Mouse (Mus musculus): Measurements from ENCODE around the gene Dynll2.

Gene Dynll2

DNA sequence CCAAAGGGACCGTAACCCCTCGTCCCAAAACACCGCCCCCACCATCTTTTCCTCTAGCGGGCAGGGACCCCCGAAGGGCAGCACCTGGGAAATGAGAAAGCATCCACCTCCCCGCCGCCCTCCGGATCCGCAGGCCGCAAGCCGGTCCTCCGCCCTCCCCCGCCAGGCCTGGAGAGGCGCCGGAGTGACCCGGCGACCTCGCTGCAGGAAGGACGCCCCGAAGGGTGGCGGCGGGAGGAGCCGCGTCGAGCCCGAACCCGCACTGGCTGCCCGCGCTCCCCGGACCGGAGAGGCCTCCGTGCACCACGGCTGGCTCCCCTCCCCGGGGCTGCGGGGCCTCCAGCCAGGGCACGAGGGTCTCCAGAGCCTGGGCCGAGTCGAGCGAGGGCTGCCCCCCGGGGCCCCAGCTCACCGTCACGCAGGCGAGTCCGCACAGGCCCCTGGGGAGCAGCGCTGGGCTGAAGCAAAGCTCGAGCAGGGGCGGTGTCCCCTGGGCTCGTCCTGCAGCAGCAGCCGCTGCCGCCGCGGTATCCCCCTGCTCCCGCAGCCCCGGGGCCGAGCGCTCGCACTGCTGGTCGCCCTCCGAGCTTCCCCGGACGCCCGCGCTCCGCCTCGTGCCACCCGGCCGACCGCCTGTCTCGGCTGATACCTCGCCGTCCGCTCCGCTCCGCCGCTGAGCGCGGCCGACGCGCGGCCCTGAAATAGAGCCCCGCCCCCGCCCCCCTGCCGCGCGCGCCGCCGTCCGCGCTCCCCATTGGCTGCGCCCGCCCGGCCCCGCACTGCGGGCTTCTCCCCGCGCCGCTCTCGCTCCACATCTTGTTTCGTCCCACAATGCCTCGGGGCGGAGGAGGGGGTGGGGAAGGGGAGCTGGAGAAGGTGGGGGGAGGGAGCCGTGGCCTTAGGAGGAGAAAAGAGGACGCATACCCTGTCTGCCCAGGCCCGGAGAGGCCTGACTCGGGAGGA is at the start of gene Dynll2:
Gene Dynll2 (minus strand): TSS at position 703 of the 963 bp plus-strand sequence.
- DNase-seq: peak; percentile 74 to 77

GRCm38 (mm10) chr11:88036761-88037251 is 49.5 kb upstream of the Dynll2 start:
- no peak for DNase-seq

DNA sequence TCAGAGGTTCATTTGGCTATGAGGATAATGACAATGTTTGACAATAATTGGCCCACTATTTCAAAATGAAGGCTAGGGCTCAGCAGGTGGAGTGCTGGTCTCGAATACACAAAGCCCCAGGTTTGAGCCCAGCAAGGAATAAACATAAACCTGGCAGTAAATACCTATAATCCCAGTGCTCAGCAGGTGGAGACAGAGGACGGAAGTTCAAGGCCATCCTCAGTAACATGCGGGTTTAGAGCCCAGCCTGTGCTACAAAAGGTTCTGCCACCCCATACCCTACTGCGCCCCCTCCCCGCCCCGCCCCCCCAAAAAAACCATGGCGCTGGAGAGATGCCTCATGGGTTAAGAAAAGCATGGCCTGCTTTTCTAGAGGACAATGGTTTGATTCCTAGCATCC is 48.6 kb upstream of the Dynll2 start:
- DNase-seq: no peak

- no peak for DNase-seq
Observed at GRCm38 (mm10) chr11:88031753-88032152, 44.4 kb upstream of the Dynll2 start.

DNA sequence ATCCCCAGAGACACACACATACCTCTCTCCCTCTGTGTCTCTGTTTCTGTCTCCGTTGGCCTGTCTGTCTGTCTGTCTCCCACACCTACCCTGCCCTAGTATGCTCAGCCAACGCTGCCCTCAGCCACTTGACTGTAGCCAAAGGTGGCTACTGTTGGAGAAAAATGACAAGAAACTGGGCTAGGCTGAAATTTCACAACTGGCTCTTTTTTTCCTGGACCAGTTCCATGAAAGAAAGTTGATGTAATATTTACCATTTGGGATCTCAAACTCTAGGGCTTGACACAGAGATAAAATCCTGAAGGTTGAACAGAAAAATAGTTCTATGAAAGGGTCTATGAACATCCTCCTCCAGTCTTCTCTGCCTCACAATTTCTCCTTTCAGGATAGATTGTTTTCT is 43.5 kb upstream of the Dynll2 start:
- DNase-seq: no peak

- no peak for DNase-seq
Observed at GRCm38 (mm10) chr11:88030219-88030618, 42.9 kb upstream of the Dynll2 start.

GRCm38 (mm10) chr11:88028193-88028684 is 40.9 kb upstream of the Dynll2 start:
- DNase-seq: no peak

DNA sequence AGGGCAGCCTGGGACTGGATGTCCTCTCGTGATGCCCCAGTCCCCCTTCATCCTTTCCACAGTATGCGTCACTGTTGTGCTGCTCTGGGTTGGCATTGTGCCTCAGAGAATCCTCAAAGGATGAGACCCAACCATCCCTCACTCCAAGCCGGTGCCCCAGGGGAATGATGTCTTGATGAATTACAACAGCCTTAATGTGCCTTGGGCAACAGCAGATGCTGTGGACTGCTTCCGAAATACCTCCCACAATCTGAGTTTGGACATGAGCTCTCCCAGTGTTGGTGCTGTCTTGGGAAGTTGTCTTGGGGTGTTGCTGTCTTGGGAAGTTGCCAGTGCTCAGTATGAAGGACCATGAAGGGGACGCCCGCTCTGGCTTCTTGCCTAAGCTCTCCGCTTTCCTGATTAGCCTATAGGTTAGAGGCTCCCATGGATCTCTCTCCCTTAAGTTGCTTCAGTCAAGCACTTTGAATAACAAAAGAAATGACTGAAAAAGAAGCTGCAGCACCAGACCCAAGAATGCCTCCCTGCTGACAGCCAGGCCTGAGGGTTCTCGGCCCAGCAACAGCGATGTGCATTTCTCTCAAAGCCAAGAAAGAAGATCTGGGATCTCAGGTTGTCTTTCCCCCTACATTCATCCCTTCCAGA is 40.2 kb upstream of the Dynll2 start:
- DNase-seq: no peak

GRCm38 (mm10) chr11:88023933-88024332 is 36.6 kb upstream of the Dynll2 start:
- no peak for DNase-seq

DNA sequence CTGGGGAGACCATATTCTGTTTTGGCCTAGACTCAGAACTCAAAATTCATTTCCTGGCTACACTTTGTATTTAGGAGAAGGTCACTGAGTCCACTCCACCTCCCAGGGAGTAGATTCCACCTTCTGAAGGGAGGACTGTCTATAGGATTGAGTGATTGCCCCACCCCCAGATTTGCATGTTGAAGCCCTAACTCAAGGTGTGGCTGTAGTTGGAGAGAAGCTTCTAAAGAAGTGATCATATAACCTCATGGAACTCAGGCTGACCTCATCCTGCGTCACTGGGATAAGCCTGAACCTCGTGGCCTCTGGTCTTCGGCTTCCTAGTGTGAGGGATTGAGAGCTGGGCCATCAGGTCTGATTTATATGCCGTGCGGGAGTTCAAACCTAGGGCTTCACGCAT is 28.5 kb upstream of the Dynll2 start:
- no peak for DNase-seq

DNA sequence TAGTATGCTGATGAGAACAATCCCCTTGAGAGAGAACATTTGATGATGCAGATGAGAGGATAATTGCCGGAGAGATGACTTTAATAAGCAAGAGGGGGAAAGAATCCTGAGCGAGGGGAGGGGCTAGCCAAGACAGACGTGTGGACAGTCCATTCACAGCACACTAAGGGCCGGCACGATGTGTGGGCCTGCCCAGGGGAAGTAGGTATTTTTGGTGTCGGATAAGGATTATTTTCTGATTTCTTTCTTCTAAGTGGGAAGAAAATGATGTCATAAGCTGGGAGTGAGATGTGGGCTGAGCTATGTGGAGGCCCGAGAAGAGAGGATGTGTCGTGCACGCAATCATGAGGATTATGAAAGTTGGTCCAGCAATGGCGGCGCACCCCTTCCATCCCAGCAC is 27.8 kb upstream of the Dynll2 start:
- DNase-seq: no peak

DNA sequence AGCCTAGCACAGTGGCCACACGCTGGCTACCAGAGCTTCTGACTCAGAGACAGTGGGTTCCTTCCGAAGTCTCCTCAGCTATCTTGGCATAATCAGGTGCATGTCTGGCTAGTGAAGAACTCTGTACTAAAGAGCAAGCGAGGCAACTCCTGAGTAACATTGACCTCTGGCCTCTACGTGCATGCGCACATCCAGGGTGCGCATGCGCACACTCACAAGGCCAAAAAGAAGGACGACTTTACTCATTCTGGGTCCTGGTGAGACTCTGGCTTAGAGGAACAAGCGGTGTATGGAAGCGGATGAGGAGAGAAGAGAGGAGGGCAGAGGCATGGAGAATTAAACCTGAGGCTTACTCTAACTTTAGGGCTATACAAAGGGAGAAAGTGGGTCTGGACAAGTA is 26.3 kb upstream of the Dynll2 start:
- DNase-seq: no peak

GRCm38 (mm10) chr11:88012621-88013244 is 25.4 kb upstream of the Dynll2 start:
- no peak for DNase-seq

DNA sequence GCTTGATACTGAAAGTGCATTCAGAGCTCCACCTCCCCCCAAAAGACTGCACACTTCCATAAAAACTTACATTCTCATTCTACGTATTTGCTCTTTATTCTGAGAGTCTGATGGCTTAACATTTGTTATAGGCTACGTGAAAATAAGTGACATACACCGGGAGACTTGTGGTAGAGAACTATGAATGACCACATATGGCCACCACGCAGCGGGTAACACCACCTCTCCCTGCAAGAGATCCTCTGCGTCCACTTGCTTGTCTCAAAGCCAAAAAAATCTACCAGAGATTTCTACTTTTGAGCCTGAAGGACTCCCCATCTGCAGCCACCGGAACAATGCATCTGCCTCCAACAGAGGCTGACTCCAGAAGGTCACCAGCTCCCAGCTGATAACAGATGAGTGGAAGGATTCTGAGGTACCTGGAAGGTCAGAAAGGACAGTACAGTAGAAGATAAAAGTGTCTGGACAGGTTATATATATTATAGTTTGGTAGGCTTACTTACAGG is 24.6 kb upstream of the Dynll2 start:
- no peak for DNase-seq

DNA sequence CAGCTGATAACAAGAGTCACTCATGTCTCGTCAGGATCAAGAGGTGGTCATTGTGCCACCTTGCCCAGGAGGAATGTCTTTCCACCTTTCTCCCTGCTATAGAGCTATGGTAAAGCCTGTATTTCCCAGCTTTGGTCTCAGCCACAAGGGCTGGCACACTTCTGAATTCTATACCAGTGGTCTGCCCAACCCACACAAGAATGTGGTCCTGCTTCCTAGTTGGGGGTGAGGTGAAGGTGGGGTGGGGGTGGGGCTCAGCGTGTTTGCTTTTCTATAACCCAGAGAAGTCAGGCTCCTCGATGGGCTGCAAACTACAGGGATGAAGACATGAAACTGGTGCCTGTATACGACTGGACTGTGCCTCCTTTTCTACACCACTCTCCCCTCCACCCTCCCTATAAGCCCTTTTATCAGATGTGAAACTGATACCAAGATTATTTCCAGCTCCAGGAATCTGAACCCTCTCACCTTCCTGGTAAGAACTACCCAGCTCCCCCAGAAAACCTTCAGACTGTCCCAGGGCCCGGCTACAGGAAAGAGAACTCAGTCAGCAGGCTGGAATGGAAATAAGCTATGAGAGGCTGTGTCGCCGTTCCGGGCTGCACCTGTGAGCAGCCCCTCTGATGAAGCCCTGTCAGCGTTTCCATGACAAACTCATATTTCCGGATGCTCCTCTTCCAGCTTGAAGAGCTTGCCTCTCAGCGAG is 24.0 kb upstream of the Dynll2 start:
- DNase-seq: peak in 1 of 2 experiments; percentile 5

DNA sequence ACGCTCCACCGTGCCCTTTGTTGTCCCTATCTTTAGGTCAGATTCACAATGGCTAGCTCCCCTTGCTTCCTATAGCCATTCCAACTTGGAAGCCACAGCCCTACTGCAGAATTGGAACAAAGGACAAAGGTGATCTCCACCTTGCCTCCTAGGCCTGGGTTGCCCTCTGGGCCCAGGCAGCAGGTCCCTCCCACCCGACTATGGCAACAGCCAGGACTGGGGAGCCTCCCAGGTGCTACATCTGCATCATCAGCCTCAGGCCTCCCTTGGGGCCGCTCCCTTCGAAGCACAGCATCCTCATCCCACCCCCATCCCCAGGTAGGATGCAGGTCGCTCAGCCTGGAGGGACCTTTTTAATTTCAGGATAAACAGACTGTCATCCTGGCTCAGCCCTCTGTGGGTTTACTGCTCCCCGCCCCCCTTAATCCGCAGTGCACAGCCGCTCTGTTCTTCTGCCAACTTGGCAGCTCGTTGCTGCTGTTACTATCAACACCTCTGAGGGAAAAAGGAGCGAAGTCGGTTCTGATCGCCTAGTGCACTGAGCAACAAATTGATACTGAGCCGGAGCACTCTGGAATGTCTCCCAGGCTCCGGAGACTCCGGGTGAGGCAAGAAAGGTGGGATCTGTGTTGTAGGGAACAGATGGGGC is 22.3 kb upstream of the Dynll2 start:
- DNase-seq: no peak

DNA sequence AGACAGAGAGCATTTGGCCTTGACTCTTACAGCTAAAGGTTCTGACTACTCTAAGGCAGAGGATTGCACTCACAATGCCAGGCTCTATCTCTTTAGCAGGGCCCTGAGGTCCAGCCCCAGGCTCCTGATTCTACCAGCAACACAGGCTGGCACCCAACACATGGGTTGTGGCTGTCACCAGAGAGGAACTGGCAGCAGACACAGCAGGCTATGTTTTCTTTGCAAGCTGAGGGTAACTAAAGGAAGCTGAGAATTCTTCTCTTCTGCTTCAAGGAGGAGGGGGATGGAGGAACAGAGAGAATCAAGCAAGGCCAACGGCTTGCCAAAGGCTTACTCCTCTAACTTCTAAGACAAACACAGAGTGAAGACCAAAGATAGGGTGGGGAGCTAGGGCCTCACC is 21.3 kb upstream of the Dynll2 start:
- no peak for DNase-seq

- DNase-seq: no peak
Observed at GRCm38 (mm10) chr11:88004123-88004522, 16.8 kb upstream of the Dynll2 start.

DNA sequence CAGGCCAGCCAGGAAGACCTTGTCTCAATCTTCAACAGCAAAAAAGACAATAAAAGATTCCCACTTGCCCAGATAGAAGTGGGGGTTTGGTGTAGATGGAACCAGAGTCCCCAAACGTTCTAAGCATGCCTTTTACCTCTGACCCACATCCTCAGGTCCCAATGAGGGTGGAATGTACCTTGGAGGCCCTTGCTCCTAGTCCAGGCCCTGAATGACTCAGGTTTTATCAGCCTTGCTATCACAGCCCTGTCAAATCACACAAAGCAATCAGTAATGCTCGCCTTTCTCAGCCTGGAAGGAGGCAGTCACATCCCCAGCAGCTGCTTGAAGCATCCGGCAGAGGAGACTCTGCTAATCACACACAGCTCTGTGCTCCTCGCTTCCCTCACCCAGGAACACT is 15.4 kb upstream of the Dynll2 start:
- no peak for DNase-seq

GRCm38 (mm10) chr11:87999751-88000150 is 12.4 kb upstream of the Dynll2 start:
- DNase-seq: no peak

GRCm38 (mm10) chr11:87991806-87992205 is 4.5 kb upstream of the Dynll2 start:
- no peak for DNase-seq

- DNase-seq: no peak
Observed at GRCm38 (mm10) chr11:87987861-87988260, 528 bp upstream of the Dynll2 start.

Measured in thymus, adult 18-20 months (tissue).